Mouse (Mus musculus) fibroblast of lung, adult 2 months (primary cell): Measurements from ENCODE around the gene Vps4a.
"Not testable (repeated sequence)": the region's sequence is repeated elsewhere in the genome, so short reads cannot be mapped to it uniquely, and the experiment has no call there.

ENCODE experiments used
- DNase-seq: peaks from one replicate; pipeline ENCODE4 v3.0.0-alpha.2; 2011; ENCODE audit warnings: low read depth

The Vps4a gene

GRCm38 (mm10) chr8:107030650-107031576 is at the start of gene Vps4a:
Vps4a (plus strand) TSS chr8:107031222.
- DNase-seq: peak; percentile 67

GRCm38 (mm10) chr8:106985404-106985821 is 45.6 kb upstream of the Vps4a start:
- DNase-seq: no peak

- DNase-seq: no peak
These were observed 45.1 kb upstream of the Vps4a start for GRCm38 (mm10) chr8:106985951-106986350.

GRCm38 (mm10) chr8:106987557-106987956 is 43.5 kb upstream of the Vps4a start:
- no peak for DNase-seq

- no peak for DNase-seq
These were observed 39.6 kb upstream of the Vps4a start for GRCm38 (mm10) chr8:106991393-106991792.

GRCm38 (mm10) chr8:106996339-106996738 is 34.7 kb upstream of the Vps4a start:
- DNase-seq: not testable (repeated sequence)

- no peak for DNase-seq
These were observed 33.6 kb upstream of the Vps4a start for GRCm38 (mm10) chr8:106997416-106997815.

- DNase-seq: peak; percentile 73
These were observed 32.0 kb upstream of the Vps4a start for GRCm38 (mm10) chr8:106999068-106999467.

GRCm38 (mm10) chr8:107002532-107002931 is 28.5 kb upstream of the Vps4a start:
- DNase-seq: no peak

GRCm38 (mm10) chr8:107007795-107008194 is 23.2 kb upstream of the Vps4a start:
- no peak for DNase-seq

- DNase-seq: no peak
These were observed 18.4 kb upstream of the Vps4a start for GRCm38 (mm10) chr8:107012666-107013065.

- no peak for DNase-seq
These were observed 16.1 kb upstream of the Vps4a start for GRCm38 (mm10) chr8:107014915-107015314.

- DNase-seq: no peak
These were observed 7.5 kb upstream of the Vps4a start for GRCm38 (mm10) chr8:107023479-107023878.

GRCm38 (mm10) chr8:107029310-107029709 is 1.7 kb upstream of the Vps4a start:
- no peak for DNase-seq

- no peak for DNase-seq
These were observed 964 bp upstream of the Vps4a start for GRCm38 (mm10) chr8:107030058-107030457.

GRCm38 (mm10) chr8:107031577-107032090 is 612 bp downstream of the Vps4a start:
- DNase-seq: no peak

- DNase-seq: not testable (repeated sequence)
These were observed 2.6 kb downstream of the Vps4a start for GRCm38 (mm10) chr8:107033609-107034008.

GRCm38 (mm10) chr8:107035641-107036040 is 4.6 kb downstream of the Vps4a start:
- no peak for DNase-seq

- DNase-seq: no peak
These were observed 5.6 kb downstream of the Vps4a start for GRCm38 (mm10) chr8:107036626-107037025.

- no peak for DNase-seq
These were observed 9.6 kb downstream of the Vps4a start for GRCm38 (mm10) chr8:107040632-107041031.

- DNase-seq: no peak
These were observed 14.5 kb downstream of the Vps4a start for GRCm38 (mm10) chr8:107045478-107045877.

- DNase-seq: no peak
These were observed 16.0 kb downstream of the Vps4a start for GRCm38 (mm10) chr8:107046976-107047375.
